Mouse (Mus musculus): ENCODE measurements around the gene Ppp3ca. TPM values are rescaled to one million over a fixed set of nuclear protein-coding genes. Genes with fewer than 3 reads are reported as not detected.

The Ppp3ca gene
- polyA plus RNA-seq, 1 experiment from 2014 or later, result 37.3 TPM

DNA sequence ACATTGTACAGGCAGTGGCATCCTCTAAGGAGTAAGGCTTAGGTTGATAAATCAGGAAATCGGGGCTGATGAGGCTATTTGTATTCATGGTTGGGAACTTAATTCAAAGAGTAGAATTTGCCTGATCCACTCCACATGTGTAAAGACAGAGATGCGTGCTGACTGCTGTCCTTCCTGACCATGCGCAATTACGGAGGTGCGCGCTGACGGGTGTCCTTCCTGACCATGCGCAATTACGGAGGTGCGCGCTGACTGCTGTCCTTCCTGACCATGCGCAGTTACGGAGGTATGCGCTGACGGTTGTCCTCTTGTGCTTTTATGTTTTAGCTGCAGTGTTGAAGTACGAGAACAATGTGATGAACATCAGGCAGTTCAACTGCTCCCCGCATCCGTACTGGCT is 232.9 kb downstream of the Ppp3ca start:
- no peaks in the 10 kb centered on the region for H3K9me3 ChIP-seq (ENCODE audit: control insufficient read depth)
- H3K27ac ChIP-seq (ENCODE audit: low read depth, low read length), result no peak overlapping the region
- ATAC-seq, result no peak
- H3K4me3 ChIP-seq (ENCODE audit: low read depth, low read length), result no peak overlapping the region
- no peak overlapping the region for H3K9ac ChIP-seq (ENCODE audit: low read depth, low read length)
- peaks cover 18% of the 10 kb centered on the region for H3K36me3 ChIP-seq (ENCODE audit: control insufficient read depth, insufficient read depth)
- no peaks in the 10 kb centered on the region for H3K27me3 ChIP-seq (replicated peaks; ENCODE audit: control insufficient read depth, insufficient read depth, low read length)
- no peaks in the 10 kb centered on the region for H3K4me1 ChIP-seq (replicated peaks; ENCODE audit: control insufficient read depth, insufficient read depth, low read length)
- WGBS, result 96% methylated on average over 18 of the region's 18 CpGs
- TF ChIP-seq CTCF (IDR thresholded peaks at IDR 0.05; ENCODE audit: low read depth), result no peak
- no peak overlapping the region for H3K4me2 ChIP-seq (replicated peaks; ENCODE audit: low read depth)

DNA sequence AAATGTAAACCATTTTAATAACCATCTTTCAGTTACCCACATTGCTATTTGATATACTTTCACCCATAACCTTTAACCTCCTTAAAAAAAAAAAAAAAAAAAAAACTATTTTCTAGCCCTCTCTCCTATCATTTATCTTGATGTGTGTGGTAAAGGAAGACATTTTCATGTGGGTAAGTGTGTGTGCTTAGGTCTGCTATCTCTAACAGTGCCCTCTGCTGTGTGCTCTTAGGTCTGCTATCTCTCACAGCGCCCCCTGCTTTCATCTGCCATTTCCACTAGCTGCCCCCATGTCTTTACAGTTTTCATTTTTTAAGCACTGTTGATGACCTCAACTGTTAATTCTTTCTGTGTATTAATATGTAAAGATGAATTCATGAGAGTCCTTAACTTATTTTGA is 235.7 kb downstream of the Ppp3ca start:
- no peak for ATAC-seq
- TF ChIP-seq CTCF (IDR thresholded peaks at IDR 0.05; ENCODE audit: low read depth), result peak; percentile 74
- Histone ChIP-seq H3K9ac (ENCODE audit: low read depth, low read length) (no peak overlapping the region), H3K4me3 (ENCODE audit: low read depth, low read length) (no peak overlapping the region), H3K27me3 (replicated peaks; ENCODE audit: control insufficient read depth, insufficient read depth, low read length) (no peaks in the 10 kb centered on the region), H3K27ac (ENCODE audit: low read depth, low read length) (no peak overlapping the region), H3K9me3 (ENCODE audit: control insufficient read depth) (no peaks in the 10 kb centered on the region), H3K36me3 (ENCODE audit: control insufficient read depth, insufficient read depth) (peaks cover 21% of the 10 kb centered on the region), H3K4me2 (replicated peaks; ENCODE audit: low read depth) (no peak overlapping the region), H3K4me1 (replicated peaks; ENCODE audit: control insufficient read depth, insufficient read depth, low read length) (no peaks in the 10 kb centered on the region)
- WGBS, result 65% methylated on average over 1 of the region's 1 CpGs

DNA sequence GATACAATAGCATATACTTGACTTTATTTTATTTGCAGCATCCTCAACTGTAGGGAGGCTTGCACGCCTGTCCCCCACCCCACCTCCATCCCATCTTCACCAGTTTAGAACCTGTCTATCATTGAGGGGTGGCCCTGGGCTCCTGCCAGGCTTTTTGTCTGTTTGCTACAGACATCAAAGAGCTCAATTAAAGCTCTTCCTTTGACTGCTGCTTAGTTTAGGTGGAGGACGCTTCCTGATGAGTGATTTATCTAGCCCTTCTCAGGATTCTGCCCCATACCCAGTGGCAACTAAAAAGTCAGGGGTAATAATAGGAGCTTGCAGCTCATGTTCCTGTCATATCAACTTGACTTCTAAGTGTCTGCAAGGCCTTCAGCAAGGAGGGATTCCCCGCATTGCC is 239.6 kb downstream of the Ppp3ca start:
- Histone ChIP-seq H3K27ac (ENCODE audit: low read depth, low read length) (no peak overlapping the region), H3K4me1 (replicated peaks; ENCODE audit: control insufficient read depth, insufficient read depth, low read length) (no peaks in the 10 kb centered on the region), H3K9ac (ENCODE audit: low read depth, low read length) (no peak overlapping the region), H3K4me2 (replicated peaks; ENCODE audit: low read depth) (no peak overlapping the region), H3K36me3 (ENCODE audit: control insufficient read depth, insufficient read depth) (peaks cover 9% of the 10 kb centered on the region), H3K4me3 (ENCODE audit: low read depth, low read length) (no peak overlapping the region), H3K27me3 (replicated peaks; ENCODE audit: control insufficient read depth, insufficient read depth, low read length) (no peaks in the 10 kb centered on the region), H3K9me3 (ENCODE audit: control insufficient read depth) (no peaks in the 10 kb centered on the region)
- TF ChIP-seq CTCF (IDR thresholded peaks at IDR 0.05; ENCODE audit: low read depth), result no peak
- WGBS, result 82% methylated on average over 3 of the region's 3 CpGs
- no peak for ATAC-seq

DNA sequence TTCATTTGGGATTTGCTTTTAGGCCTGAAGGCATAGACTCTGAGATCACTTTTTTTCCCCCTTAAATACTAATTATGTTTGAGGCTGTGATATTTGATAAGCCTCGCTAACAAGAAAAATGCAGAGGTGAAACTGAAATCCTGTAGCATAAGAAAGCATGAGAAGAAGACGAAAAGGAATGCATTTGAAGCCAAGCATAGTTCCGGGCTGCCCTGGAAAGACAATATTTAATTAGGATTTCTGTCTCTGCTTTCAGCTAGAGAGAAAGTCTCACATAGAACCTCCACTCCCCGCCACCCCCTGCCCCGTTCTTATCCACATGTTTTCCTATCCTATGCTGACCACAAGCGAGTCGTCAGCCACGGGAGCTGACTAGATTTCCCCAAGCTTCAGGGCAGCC is 241.4 kb downstream of the Ppp3ca start:
- Histone ChIP-seq H3K4me3 (ENCODE audit: low read depth, low read length) (no peak overlapping the region), H3K9me3 (ENCODE audit: control insufficient read depth) (no peaks in the 10 kb centered on the region), H3K4me1 (replicated peaks; ENCODE audit: control insufficient read depth, insufficient read depth, low read length) (no peaks in the 10 kb centered on the region), H3K27me3 (replicated peaks; ENCODE audit: control insufficient read depth, insufficient read depth, low read length) (no peaks in the 10 kb centered on the region), H3K27ac (ENCODE audit: low read depth, low read length) (no peak overlapping the region), H3K9ac (ENCODE audit: low read depth, low read length) (no peak overlapping the region), H3K4me2 (replicated peaks; ENCODE audit: low read depth) (no peak overlapping the region), H3K36me3 (ENCODE audit: control insufficient read depth, insufficient read depth) (peaks cover 7% of the 10 kb centered on the region)
- TF ChIP-seq CTCF (IDR thresholded peaks at IDR 0.05; ENCODE audit: low read depth), result no peak
- no peak for ATAC-seq
- WGBS, result 92% methylated on average over 8 of the region's 8 CpGs

DNA sequence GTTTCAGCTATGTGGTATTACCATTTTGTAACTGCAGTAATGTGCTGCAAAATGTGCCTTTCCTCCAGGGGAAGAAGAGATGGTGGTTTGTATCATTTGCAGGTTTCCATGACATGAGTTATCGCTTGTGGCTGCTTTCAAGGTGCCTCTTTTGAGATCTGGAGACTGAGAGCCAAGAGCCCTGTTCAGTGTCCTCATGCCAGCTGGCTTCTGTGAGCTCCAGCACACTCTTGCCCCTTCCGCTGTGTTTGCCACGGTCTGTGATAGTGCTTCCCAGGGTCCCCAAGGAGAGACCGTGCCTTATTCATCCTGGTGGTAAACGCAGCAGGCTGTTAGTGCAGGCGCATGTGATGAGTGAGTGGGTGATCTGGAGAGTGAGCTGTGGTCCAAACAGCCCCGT is 247.2 kb downstream of the Ppp3ca start:
- H3K27ac ChIP-seq (ENCODE audit: low read depth, low read length), result no peak overlapping the region
- no peak overlapping the region for H3K9ac ChIP-seq (ENCODE audit: low read depth, low read length)
- peaks cover 9% of the 10 kb centered on the region for H3K36me3 ChIP-seq (ENCODE audit: control insufficient read depth, insufficient read depth)
- no peak overlapping the region for H3K4me3 ChIP-seq (ENCODE audit: low read depth, low read length)
- WGBS, result 90% methylated on average over 7 of the region's 7 CpGs
- no peak for ATAC-seq
- no peak for TF ChIP-seq CTCF (IDR thresholded peaks at IDR 0.05; ENCODE audit: low read depth)
- H3K4me2 ChIP-seq (replicated peaks; ENCODE audit: low read depth), result no peak overlapping the region
- no peaks in the 10 kb centered on the region for H3K4me1 ChIP-seq (replicated peaks; ENCODE audit: control insufficient read depth, insufficient read depth, low read length)
- H3K27me3 ChIP-seq (replicated peaks; ENCODE audit: control insufficient read depth, insufficient read depth, low read length), result no peaks in the 10 kb centered on the region
- H3K9me3 ChIP-seq (ENCODE audit: control insufficient read depth), result no peaks in the 10 kb centered on the region

DNA sequence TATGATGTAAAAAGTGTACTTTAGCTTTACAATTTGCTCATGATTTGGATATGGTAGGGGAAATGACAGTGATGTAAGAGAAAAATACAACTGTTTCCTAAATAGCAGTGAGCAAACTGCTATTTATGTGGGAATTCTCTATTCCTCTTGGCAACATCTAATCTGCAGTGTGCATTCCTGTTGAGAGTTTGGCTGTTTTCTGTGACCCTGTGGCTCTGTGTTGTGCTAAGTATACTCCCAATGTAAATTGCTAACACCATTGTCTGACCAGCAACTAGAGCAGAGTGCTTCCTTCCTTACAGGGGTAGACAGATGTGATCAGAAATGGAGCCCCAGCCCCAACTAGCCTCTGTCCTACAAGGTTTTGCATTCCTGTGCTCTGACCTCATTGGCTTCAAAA is 263.1 kb downstream of the Ppp3ca start:
- Histone ChIP-seq H3K36me3 (ENCODE audit: control insufficient read depth, insufficient read depth) (peaks cover 15% of the 10 kb centered on the region), H3K27ac (ENCODE audit: low read depth, low read length) (no peak overlapping the region), H3K4me3 (ENCODE audit: low read depth, low read length) (no peak overlapping the region), H3K27me3 (replicated peaks; ENCODE audit: control insufficient read depth, insufficient read depth, low read length) (no peaks in the 10 kb centered on the region), H3K4me1 (replicated peaks; ENCODE audit: control insufficient read depth, insufficient read depth, low read length) (no peaks in the 10 kb centered on the region), H3K9me3 (ENCODE audit: control insufficient read depth) (no peaks in the 10 kb centered on the region), H3K4me2 (replicated peaks; ENCODE audit: low read depth) (no peak overlapping the region), H3K9ac (ENCODE audit: low read depth, low read length) (no peak overlapping the region)
- ATAC-seq, result no peak
- TF ChIP-seq CTCF (IDR thresholded peaks at IDR 0.05; ENCODE audit: low read depth), result no peak
